Mouse (Mus musculus) cerebellum, adult 9-11 months (tissue): ENCODE measurements around the gene Arid3b.

Source experiments
- DNase-seq: peaks from one replicate; pipeline ENCODE4 v3.0.0; 2022

Arid3b gene

GRCm38 (mm10) chr9:57775026-57775425 is 61.6 kb downstream of the Arid3b start:
- DNase-seq, result no peak

GRCm38 (mm10) chr9:57774168-57774567 is 62.4 kb downstream of the Arid3b start:
- DNase-seq, result no peak

GRCm38 (mm10) chr9:57773754-57774153 is 62.8 kb downstream of the Arid3b start:
- DNase-seq, result no peak

GRCm38 (mm10) chr9:57770836-57771235 is 65.8 kb downstream of the Arid3b start:
- DNase-seq, result no peak

GRCm38 (mm10) chr9:57770214-57770613 is 66.4 kb downstream of the Arid3b start:
- DNase-seq, result no peak

- DNase-seq, result no peak
These were observed 67.0 kb downstream of the Arid3b start for GRCm38 (mm10) chr9:57769539-57770069.

GRCm38 (mm10) chr9:57767231-57767630 is 69.4 kb downstream of the Arid3b start:
- no peak for DNase-seq

GRCm38 (mm10) chr9:57766431-57766830 is 70.2 kb downstream of the Arid3b start:
- no peak for DNase-seq

GRCm38 (mm10) chr9:57765364-57766351 is 70.9 kb downstream of the Arid3b start, which contains the start of gene Clk3:
Gene Clk3 (minus strand): TSS chr9:57765860.
- peak; percentile 84 for DNase-seq

- peak; percentile 93 for DNase-seq
These were observed 71.6 kb downstream of the Arid3b start for GRCm38 (mm10) chr9:57764974-57765363.

- DNase-seq, result peak; percentile 82
These were observed 72.2 kb downstream of the Arid3b start for GRCm38 (mm10) chr9:57764147-57764973.

- DNase-seq, result peak; percentile 88
These were observed 74.0 kb downstream of the Arid3b start for GRCm38 (mm10) chr9:57762563-57762991.

GRCm38 (mm10) chr9:57761563-57762551 is 74.7 kb downstream of the Arid3b start:
- peak; percentile 57 for DNase-seq

GRCm38 (mm10) chr9:57760416-57761146 is 76.0 kb downstream of the Arid3b start:
- DNase-seq, result peak; percentile 62

GRCm38 (mm10) chr9:57759289-57759688 is 77.3 kb downstream of the Arid3b start:
- DNase-seq, result peak; percentile 93

- DNase-seq, result peak; percentile 64
These were observed 78.1 kb downstream of the Arid3b start for GRCm38 (mm10) chr9:57758528-57758927.

GRCm38 (mm10) chr9:57757578-57757977 is 79.0 kb downstream of the Arid3b start:
- no peak for DNase-seq

- DNase-seq, result no peak
These were observed 85.7 kb downstream of the Arid3b start for GRCm38 (mm10) chr9:57750901-57751300.

- no peak for DNase-seq
These were observed 87.8 kb downstream of the Arid3b start for GRCm38 (mm10) chr9:57748831-57749230.

- DNase-seq, result peak; percentile 77
These were observed 88.5 kb downstream of the Arid3b start for GRCm38 (mm10) chr9:57748137-57748536.

GRCm38 (mm10) chr9:57747067-57747466 is 89.5 kb downstream of the Arid3b start:
- DNase-seq, result no peak
